Mouse (Mus musculus): ENCODE results near the gene Mip. TPM values are rescaled to one million over a fixed set of nuclear protein-coding genes. Genes with fewer than 3 reads are reported as not detected.
A peak's percentile ranks its signal among the peaks of the same experiment; 100 is the strongest.

Gene Mip
- total and polyA plus RNA-seq, 3 experiments = not detected

DNA sequence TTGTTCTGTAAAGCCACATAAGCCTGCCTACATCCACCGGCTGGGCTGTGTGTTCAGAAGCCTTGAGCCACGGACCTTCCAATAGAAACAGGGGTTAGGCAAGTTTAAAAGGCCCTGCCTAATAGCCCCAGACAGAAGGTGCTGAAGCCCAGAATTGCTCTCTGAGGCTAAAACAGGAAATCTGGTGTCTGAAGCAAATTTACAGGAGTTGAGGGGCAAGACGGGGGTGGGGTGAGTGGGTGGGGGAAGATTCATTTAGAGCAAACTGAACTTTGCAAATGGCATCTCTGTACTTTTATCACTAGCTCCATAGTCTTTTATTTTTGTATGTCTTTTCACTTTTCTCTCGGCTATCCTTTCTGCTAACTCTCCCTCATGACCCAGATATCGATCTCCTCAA is 5.5 kb downstream of the Mip start:
- DNase-seq (ENCODE audit: extremely low read depth) = peak; percentile 35
- Histone ChIP-seq H3K9ac (ENCODE audit: insufficient read depth, low read depth) (peak overlapping the region; percentile 100), H3K9me3 (replicated peaks; ENCODE audit: low read length) (no peaks in the 10 kb centered on the region), H3K4me1 (ENCODE audit: control insufficient read depth in 1 of 2, insufficient read depth in 2 of 2) (peaks cover 2 to 27% of the 10 kb centered on the region in 2 experiments; a peak in 2 of 4 replicates), H3K27me3 (replicated peaks) (no peaks in the 10 kb centered on the region), H3K27ac (ENCODE audit: insufficient read depth, low read depth) (no peak overlapping the region), H3K36me3 (replicated peaks in 1 of 2; ENCODE audit: control insufficient read depth in 1 of 2, insufficient read depth in 1 of 2, low read length in 1 of 2) (peaks cover 3 to 22% of the 10 kb centered on the region in 2 experiments), H3K79me2 (replicated peaks; ENCODE audit: control insufficient read depth, extremely low read depth, insufficient read depth, poor library complexity, severe bottlenecking) (peaks cover 17% of the 10 kb centered on the region), H3K4me3 (replicated peaks in 1 of 3; ENCODE audit: low read depth in 2 of 3, low read length in 2 of 3, poor library complexity in 1 of 3) (peak overlapping the region; percentile 28 to 83 (median 72)), H3K4me2 (ENCODE audit: insufficient read depth, low read depth, poor library complexity, severe bottlenecking) (peak overlapping the region; percentile 51)
- dilution Hi-C loops (cut with MboI; ENCODE audit: extremely low pct_ligation_motif_present, extremely low pct_unique_long_range_greater_than_20kb, low sequenced_read_pairs) = no loop called here
- TF ChIP-seq ZC3H11A (IDR thresholded peaks at IDR 0.05; ENCODE audit: low read depth, low read length) (no peak), BHLHE40 (IDR thresholded peaks at IDR 0.05; ENCODE audit: low read depth, low read length) (no peak), ZKSCAN1 (IDR thresholded peaks at IDR 0.05; ENCODE audit: borderline replicate concordance, low read depth, low read length) (no peak), ELF1 (IDR thresholded peaks at IDR 0.05; ENCODE audit: low read depth, low read length) (no peak), RAD21 (IDR thresholded peaks at IDR 0.05; ENCODE audit: low read depth, low read length) (no peak), NELFE (IDR thresholded peaks at IDR 0.05; ENCODE audit: low read depth, low read length) (no peak), JUND (conservative IDR thresholded peaks at IDR 0.05; ENCODE audit: low read depth, low read length) (no peak), MXI1 (IDR thresholded peaks at IDR 0.05; ENCODE audit: low read depth, low read length) (no peak), SMC3 (IDR thresholded peaks at IDR 0.05; ENCODE audit: low read depth, low read length) (no peak)
- in situ Hi-C loops (cut with MboI; ENCODE audit: low pct_ligation_motif_present, low pct_unique_long_range_greater_than_20kb, low sequenced_read_pairs) = no loop called here

DNA sequence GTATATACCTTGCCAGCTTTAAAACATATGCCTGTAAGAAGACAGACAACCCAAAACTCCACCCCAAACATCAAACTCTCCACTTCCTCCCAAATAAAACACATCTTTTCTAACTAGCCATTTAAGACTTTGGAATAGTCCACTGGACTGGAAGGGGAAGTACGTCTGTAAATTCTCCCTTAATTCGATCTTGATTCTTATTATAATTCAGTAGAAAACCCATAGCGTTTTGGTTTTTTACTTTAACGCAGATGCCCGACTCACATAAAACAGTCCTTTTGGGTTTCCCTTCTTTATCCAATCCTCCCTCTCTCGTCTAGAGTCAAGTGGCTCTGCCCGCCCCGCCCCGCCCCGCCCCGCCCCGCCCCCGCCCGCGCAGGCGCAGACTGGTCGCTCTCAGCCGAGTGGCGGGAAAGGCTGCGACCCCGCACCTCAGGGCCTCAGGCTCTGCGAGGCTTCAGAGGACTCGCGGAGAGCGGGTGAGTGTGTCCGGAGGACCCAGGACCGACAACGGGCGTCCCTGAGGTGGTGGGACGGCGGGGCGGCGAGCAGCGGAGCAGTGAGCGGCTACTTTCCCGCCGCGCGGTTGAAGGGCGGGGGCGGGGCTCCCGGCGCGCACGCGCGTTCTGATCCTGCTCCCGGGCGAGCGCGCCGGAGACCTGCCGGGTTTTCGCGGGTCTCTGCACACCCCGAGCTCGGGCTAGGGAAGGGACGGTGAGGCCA is 6.2 kb downstream of the Mip start, which contains the start of gene Timeless:
TSS of gene Timeless (plus strand) at position 369 of the 723 bp plus-strand sequence.
- Histone ChIP-seq H3K4me3 (replicated peaks in 1 of 3; ENCODE audit: low read depth in 2 of 3, low read length in 2 of 3, poor library complexity in 1 of 3) (peak within 1 kb of the TSS; percentile 72 to 99 (median 93)), H3K4me1 (ENCODE audit: control insufficient read depth in 1 of 2, insufficient read depth in 2 of 2) (peaks cover 2 to 28% of the 10 kb centered on the region in 2 experiments; a peak in 2 of 4 replicates), H3K4me2 (ENCODE audit: insufficient read depth, low read depth, poor library complexity, severe bottlenecking) (peak within 1 kb of the TSS; percentile 87), H3K9ac (ENCODE audit: insufficient read depth, low read depth) (peak within 1 kb of the TSS; percentile 100), H3K27me3 (replicated peaks) (no peaks in the 10 kb centered on the region), H3K27ac (ENCODE audit: insufficient read depth, low read depth) (peak within 1 kb of the TSS; percentile 91), H3K36me3 (replicated peaks in 1 of 2; ENCODE audit: control insufficient read depth in 1 of 2, insufficient read depth in 1 of 2, low read length in 1 of 2) (peaks cover 3 to 25% of the 10 kb centered on the region in 2 experiments), H3K79me2 (replicated peaks; ENCODE audit: control insufficient read depth, extremely low read depth, insufficient read depth, poor library complexity, severe bottlenecking) (peaks cover 17% of the 10 kb centered on the region), H3K9me3 (replicated peaks; ENCODE audit: low read length) (no peaks in the 10 kb centered on the region)
- dilution Hi-C loops (cut with MboI; ENCODE audit: extremely low pct_ligation_motif_present, extremely low pct_unique_long_range_greater_than_20kb, low sequenced_read_pairs) (no loop called here), in situ Hi-C loops (cut with MboI; ENCODE audit: low pct_ligation_motif_present, low pct_unique_long_range_greater_than_20kb, low sequenced_read_pairs) (no loop called here)
- peak; percentile 67 for DNase-seq (ENCODE audit: extremely low read depth)
- TF ChIP-seq ZC3H11A (IDR thresholded peaks at IDR 0.05; ENCODE audit: low read depth, low read length) (no peak), ELF1 (IDR thresholded peaks at IDR 0.05; ENCODE audit: low read depth, low read length) (no peak), NELFE (IDR thresholded peaks at IDR 0.05; ENCODE audit: low read depth, low read length) (peak; percentile 72), MEF2A (IDR thresholded peaks at IDR 0.05; ENCODE audit: borderline replicate concordance, low read depth, low read length) (no peak), JUN (IDR thresholded peaks at IDR 0.05; ENCODE audit: insufficient read depth, low read depth, low read length) (no peak), JUND (conservative IDR thresholded peaks at IDR 0.05; ENCODE audit: low read depth, low read length) (0 out of 2 replicates have a peak, but pooled peaks have one; percentile 32), ZKSCAN1 (IDR thresholded peaks at IDR 0.05; ENCODE audit: borderline replicate concordance, low read depth, low read length) (no peak), MXI1 (IDR thresholded peaks at IDR 0.05; ENCODE audit: low read depth, low read length) (peak; percentile 68), ETS1 (conservative IDR thresholded peaks at IDR 0.05; ENCODE audit: low read depth, low read length) (no peak), RAD21 (IDR thresholded peaks at IDR 0.05; ENCODE audit: low read depth, low read length) (no peak), CTCF (conservative IDR thresholded peaks at IDR 0.05 in 1 of 2, IDR thresholded peaks at IDR 0.05 in 1 of 2; ENCODE audit: low read depth in 2 of 2, low read length in 2 of 2) (no peak), RCOR1 (conservative IDR thresholded peaks at IDR 0.05; ENCODE audit: low read depth, low read length) (no peak), CHD1 (IDR thresholded peaks at IDR 0.05; ENCODE audit: low read depth, low read length) (peak; percentile 99), POLR2AphosphoS2 (IDR thresholded peaks at IDR 0.05; ENCODE audit: low read depth, low read length) (no peak; the same call in 1 of the 2 replicates), EP300 (IDR thresholded peaks at IDR 0.05; ENCODE audit: low read length) (no peak), TCF12 (IDR thresholded peaks at IDR 0.05; ENCODE audit: low read depth, low read length) (no peak; the same call in none of the 2 replicates), MYC (IDR thresholded peaks at IDR 0.05; ENCODE audit: low read depth, low read length) (no peak), MAZ (IDR thresholded peaks at IDR 0.05; ENCODE audit: low read depth, low read length) (no peak), USF1 (IDR thresholded peaks at IDR 0.05; ENCODE audit: low read depth, low read length) (no peak), UBTF (IDR thresholded peaks at IDR 0.05; ENCODE audit: low read depth, low read length) (0 out of 2 replicates have a peak, but pooled peaks have one; percentile 75), SMC3 (IDR thresholded peaks at IDR 0.05; ENCODE audit: low read depth, low read length) (no peak), CHD2 (IDR thresholded peaks at IDR 0.05; ENCODE audit: low read length) (no peak), ZMIZ1 (IDR thresholded peaks at IDR 0.05; ENCODE audit: low read depth, low read length) (no peak; the same call in 1 of the 2 replicates), E2F4 (IDR thresholded peaks at IDR 0.05; ENCODE audit: insufficient replicate concordance, low read depth, low read length) (peak; percentile 76; the same call in 1 of the 2 replicates), MAX (IDR thresholded peaks at IDR 0.05; ENCODE audit: low read length) (peak; percentile 48; the same call in 1 of the 2 replicates), GABPA (IDR thresholded peaks at IDR 0.05; ENCODE audit: insufficient replicate concordance, low read depth, low read length) (no peak), POLR2A (IDR thresholded peaks at IDR 0.05; ENCODE audit: low read depth, low read length) (peak; percentile 86), USF2 (conservative IDR thresholded peaks at IDR 0.05; ENCODE audit: low read depth, low read length) (no peak)
